Mouse (Mus musculus) spleen, adult 12 weeks (tissue): ENCODE data around the gene Drc7.

Source experiments
- DNase-seq: peaks from one replicate; pipeline ENCODE4 v3.0.0; 2022; ENCODE audit warnings: low spot score

Drc7 gene

GRCm38 (mm10) chr8:95059812-95060533 lies 5.1 kb downstream of the Drc7 start:
- DNase-seq: no peak

GRCm38 (mm10) chr8:95064531-95064930 lies 9.6 kb downstream of the Drc7 start:
- no peak for DNase-seq

- DNase-seq: peak; percentile 38
These were observed 12.7 kb downstream of the Drc7 start for GRCm38 (mm10) chr8:95067582-95067981.

DNA sequence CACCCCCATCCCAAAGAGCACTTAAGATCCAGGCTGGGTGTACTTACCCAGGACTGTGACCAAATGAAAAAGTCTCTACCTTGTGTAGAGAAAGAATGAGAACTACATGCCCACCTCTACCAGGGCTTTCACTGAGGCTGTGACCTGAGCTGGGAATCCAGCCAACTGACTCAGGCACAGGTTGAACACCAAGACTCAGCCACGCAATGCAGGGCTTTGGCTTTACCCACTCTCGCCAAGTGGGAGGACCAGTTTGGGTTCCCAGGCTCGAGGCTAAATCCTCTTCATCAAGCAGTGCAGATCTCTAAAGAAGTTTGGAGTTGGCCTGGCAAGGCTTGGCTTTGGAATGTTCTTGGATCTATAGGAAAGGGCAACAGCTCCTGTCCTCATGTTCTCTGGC lies 20.6 kb downstream of the Drc7 start:
- DNase-seq: no peak

DNA sequence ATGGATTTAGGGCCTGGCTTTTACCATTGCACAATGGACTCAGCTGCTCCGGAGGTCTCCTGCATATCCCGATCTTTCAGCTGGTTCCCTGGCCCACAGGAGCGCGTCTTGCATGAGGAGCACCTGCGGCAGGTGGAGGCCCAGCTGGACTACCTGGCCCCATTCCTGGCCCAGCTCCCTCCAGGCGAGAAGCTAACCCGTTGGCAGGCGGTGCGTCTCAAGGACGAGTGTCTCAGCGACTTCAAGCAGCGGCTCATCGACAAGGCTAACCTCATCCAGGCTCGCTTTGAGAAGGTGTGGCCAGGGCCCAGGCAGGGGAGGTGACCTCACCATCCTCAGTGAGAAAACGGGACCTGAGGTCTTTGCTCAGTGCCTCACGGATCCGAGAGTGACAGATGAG lies 21.2 kb downstream of the Drc7 start:
- no peak for DNase-seq

GRCm38 (mm10) chr8:95078055-95078454 lies 23.2 kb downstream of the Drc7 start:
- DNase-seq: no peak

DNA sequence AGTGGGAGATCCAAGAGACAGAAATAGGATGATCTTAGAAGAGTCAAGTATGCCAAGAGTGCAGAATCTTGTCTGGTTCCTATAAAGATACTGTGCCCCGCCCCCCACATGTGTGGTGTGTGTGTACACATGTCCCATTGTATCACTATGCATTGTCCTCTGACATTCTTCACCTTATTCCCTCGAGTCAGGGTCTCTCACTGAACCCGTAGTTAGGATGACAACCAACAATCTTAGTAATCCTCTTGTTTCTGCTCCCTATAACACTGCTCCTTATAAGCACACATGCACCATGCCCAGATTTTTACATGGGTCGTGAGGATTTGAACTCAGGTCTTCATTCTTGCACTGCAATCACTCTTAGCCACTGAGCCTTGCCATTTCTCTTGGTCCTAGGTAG lies 24.4 kb downstream of the Drc7 start:
- no peak for DNase-seq

GRCm38 (mm10) chr8:95080381-95081341 lies 25.8 kb downstream of the Drc7 start, which contains the start of gene Katnb1:
Gene Katnb1 (plus strand): TSS chr8:95081186.
- peak; percentile 95 for DNase-seq

DNA sequence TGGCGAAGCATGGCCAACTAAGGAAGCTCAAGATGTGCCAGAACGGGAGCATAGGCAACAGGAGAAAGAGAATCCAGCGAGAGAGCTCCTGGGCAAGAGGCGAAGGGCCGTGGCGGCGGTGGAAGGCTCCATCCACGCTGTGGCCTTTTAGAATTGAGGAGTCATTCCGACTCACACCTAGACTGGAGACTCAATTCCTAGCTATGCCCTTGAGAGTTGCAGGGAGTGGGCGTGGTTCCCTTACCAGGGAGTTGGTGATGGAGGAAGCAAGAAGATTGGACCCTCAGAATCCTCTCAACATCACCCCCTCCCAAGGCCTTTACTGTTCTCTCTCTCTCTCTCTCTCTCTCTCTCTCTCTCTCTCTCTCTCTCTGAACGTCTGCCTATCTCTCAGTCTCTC lies 26.7 kb downstream of the Drc7 start:
- DNase-seq: no peak

GRCm38 (mm10) chr8:95084261-95084660 lies 29.4 kb downstream of the Drc7 start:
- DNase-seq: no peak

- no peak for DNase-seq
These were observed 30.0 kb downstream of the Drc7 start for GRCm38 (mm10) chr8:95084744-95085431.

DNA sequence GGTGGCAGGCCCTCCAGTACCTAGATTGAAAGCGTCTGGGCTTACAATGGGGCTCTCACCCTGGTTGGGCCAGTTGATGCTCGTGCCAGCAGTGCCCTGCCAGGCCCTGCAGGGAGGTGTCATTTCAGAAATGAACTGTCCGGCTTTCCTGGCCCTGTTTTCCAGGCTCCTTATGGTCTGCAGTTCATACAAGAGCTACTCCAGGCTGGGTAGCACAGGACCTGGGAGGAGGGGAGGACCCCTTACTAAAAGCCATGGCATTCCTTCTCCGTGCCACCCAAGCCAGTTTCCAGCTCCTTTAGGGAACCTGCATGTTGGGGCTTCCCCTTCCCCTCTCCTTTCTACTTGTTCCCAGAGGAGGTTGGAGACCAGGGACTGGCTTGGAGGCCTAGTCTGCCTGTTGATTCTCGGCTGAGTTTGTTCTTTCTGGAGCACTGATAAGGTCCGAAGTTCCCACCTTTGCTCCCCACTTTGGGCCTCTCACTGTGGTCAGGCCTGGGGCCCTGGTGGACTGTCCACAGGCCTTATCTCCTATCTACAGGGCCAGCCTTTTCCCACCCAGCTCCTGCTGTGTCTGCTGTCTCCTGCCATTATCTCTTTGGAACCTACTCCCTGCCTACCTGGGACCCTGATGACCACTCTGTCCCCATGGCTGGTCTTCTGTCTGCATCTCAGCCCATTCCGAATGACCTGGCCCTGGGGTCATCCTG lies 30.7 kb downstream of the Drc7 start:
- no peak for DNase-seq

DNA sequence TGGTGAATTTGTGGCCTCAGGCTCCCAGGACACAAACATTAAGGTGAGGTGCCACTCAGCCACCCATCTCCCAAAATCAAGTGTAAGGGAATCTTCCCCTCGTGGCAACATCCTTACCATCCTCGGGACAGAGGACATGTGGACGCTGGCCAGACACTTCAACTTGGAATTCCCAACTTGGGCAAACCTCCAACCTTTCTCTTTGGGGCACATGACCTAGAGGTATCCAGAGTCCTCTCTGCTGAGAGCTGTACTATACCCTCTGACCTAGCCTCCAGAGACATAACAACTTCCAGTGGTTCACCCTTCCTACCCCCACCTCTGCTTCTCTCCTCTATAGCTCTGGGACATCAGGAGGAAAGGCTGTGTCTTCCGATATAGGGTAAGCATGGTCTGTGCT lies 38.7 kb downstream of the Drc7 start:
- no peak for DNase-seq

DNA sequence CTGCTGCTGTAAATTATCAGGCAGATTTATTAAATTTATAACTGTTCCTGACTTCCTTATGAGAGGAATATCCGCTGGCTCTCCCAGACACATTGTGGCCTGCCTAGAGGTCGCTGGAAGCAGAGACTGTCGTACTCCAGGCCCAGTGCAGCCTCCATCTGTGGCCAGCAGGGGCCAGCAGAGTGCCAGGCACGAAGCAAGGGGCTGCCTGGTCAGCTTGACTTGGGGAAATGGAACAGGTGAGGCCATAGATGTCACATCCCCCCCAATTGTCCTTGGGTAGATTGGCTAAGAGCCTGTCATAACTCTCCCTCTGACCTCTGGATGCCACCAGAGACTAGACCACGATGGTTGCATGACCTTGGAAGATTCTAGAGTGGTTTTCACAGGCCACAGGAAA lies 44.1 kb downstream of the Drc7 start:
- no peak for DNase-seq

DNA sequence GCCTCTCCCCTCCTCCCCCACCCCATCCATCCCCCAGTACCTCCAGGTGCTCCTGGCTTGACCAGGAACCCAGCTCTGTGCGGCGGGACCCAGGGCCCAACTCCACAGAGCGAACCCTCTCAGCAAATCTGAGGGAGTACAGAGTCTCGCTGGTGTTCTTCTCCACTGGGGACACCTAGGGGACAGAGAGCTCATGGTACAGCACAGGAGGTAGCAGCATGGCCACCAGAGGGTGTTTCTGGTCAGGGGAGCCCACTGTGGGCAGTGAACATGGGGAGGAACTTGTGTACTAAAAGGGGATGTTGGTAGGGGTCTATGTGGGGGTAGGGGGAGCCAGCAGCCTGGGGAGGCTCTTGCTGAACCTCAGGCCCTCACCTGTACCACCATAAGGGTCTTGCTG lies 47.1 kb downstream of the Drc7 start:
- no peak for DNase-seq

DNA sequence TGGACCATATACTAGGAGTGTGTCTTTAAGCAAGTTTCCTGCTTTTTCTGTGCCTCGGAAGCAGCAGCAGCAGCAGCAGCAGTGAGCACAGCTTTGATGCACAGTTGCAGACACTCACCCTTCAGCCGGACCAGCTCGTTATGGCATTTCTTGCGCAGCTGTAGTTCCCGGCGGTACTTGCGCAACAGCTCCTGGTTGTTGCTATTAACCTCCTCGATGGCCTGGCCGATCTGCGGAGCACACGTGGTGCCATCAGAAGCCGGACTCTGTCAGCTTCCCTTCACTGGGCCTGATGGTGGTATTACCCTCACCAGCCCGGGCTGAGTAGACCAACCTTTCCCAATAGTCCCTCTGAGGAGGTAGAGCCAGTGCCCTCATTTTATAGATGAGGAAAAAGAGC lies 52.4 kb downstream of the Drc7 start:
- no peak for DNase-seq

- DNase-seq: no peak
These were observed 57.7 kb downstream of the Drc7 start for GRCm38 (mm10) chr8:95112594-95112993.

- no peak for DNase-seq
These were observed 58.2 kb downstream of the Drc7 start for GRCm38 (mm10) chr8:95113108-95113507.

DNA sequence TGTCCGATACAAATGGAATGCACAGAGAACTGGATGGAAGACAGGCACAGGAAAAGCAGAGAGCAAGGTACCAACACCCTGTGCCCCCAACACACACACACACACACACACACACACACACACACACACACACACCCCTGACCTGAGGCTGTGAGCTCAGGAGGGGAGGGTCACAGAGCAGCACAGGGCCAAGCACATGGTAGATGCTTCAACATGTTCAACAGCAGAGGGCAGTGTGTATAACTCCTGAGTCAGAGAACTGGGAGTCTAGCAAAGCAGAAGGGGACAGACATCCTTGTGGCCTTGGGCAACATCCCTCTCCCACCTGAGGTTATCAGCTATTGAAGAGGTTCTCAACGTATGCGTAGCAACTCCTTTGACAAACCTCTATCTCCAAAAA lies 58.8 kb downstream of the Drc7 start:
- no peak for DNase-seq

DNA sequence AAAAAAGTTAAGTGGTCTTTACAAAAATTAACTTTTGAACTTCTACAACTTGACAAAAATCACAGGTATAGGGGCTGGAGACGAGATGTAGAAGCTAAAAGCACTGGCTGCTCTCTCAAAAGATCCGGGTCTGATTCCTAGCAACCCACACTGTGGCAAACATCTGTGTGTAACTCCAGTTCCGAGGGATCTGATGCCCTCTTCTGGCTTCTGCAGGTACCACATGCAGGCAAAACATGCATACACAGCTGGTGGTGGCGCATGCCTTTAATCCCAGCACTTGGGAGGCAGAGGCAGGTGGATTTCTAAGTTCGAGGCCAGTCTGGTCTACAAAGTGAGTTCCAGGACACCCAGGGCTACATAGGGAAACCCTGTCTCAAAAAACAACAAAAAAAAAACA lies 68.6 kb downstream of the Drc7 start:
- no peak for DNase-seq

GRCm38 (mm10) chr8:95126497-95126896 lies 71.6 kb downstream of the Drc7 start:
- no peak for DNase-seq

- no peak for DNase-seq
These were observed 72.8 kb downstream of the Drc7 start for GRCm38 (mm10) chr8:95127658-95128057.
